Mouse (Mus musculus): ENCODE data around the gene Arf3. TPM values are rescaled to one million over a fixed set of nuclear protein-coding genes. Genes with fewer than 3 reads are reported as not detected.
"Not testable (repeated sequence)": the region's sequence is repeated elsewhere in the genome, so short reads cannot be mapped to it uniquely, and the experiment has no call there.

Gene Arf3
- polyA plus RNA-seq, 1 experiment from 2014 or later: 41.2 TPM

- peaks cover 100% of the 10 kb centered on the region for H3K27me3 ChIP-seq (ENCODE audit: low read depth, poor library complexity, severe bottlenecking)
- no peaks in the 10 kb centered on the region for H3K9me3 ChIP-seq (replicated peaks)
- WGBS: 3% methylated on average over 36 of the region's 36 CpGs
- peak overlapping the region; percentile 44 for H3K4me3 ChIP-seq
- H3K27ac ChIP-seq (replicated peaks): no peak overlapping the region
- DNase-seq (ENCODE audit: low spot score): peak; percentile 49
- H3K36me3 ChIP-seq: no peaks in the 10 kb centered on the region
- H3K4me1 ChIP-seq: peaks cover 50% of the 10 kb centered on the region
Observed at GRCm38 (mm10) chr15:98772511-98773211, 9.6 kb upstream of the Arf3 start.

GRCm38 (mm10) chr15:98771813-98772425, 8.9 kb upstream of the Arf3 start:
- peaks cover 43% of the 10 kb centered on the region for H3K4me1 ChIP-seq
- H3K27me3 ChIP-seq (ENCODE audit: low read depth, poor library complexity, severe bottlenecking): peaks cover 95% of the 10 kb centered on the region
- peak; percentile 13 for DNase-seq (ENCODE audit: low spot score)
- no peak overlapping the region for H3K27ac ChIP-seq (replicated peaks)
- no peaks in the 10 kb centered on the region for H3K36me3 ChIP-seq
- H3K4me3 ChIP-seq: peak overlapping the region; percentile 44
- no peaks in the 10 kb centered on the region for H3K9me3 ChIP-seq (replicated peaks)
- WGBS: 6% methylated on average over 12 of the region's 12 CpGs

GRCm38 (mm10) chr15:98768259-98768658, 5.2 kb upstream of the Arf3 start:
- 18% methylated on average over 5 of the region's 5 CpGs for WGBS
- H3K9me3 ChIP-seq (replicated peaks): no peaks in the 10 kb centered on the region
- H3K27me3 ChIP-seq (ENCODE audit: low read depth, poor library complexity, severe bottlenecking): peaks cover 89% of the 10 kb centered on the region
- no peak overlapping the region for H3K4me3 ChIP-seq
- H3K4me1 ChIP-seq: peaks cover 31% of the 10 kb centered on the region
- no peak for DNase-seq (ENCODE audit: low spot score)
- H3K27ac ChIP-seq (replicated peaks): 0 out of 2 replicates have a peak overlapping the region, but pooled peaks have one; percentile 38
- no peaks in the 10 kb centered on the region for H3K36me3 ChIP-seq

- Histone ChIP-seq H3K27ac (replicated peaks) (no peak overlapping the region), H3K4me1 (peaks cover 36% of the 10 kb centered on the region), H3K27me3 (ENCODE audit: low read depth, poor library complexity, severe bottlenecking) (peaks cover 65% of the 10 kb centered on the region), H3K9me3 (replicated peaks) (no peaks in the 10 kb centered on the region), H3K36me3 (peaks cover 6% of the 10 kb centered on the region), H3K4me3 (no peak overlapping the region; the same call in 1 of the 2 replicates)
- 74% methylated on average over 4 of the region's 4 CpGs for WGBS
- no peak for DNase-seq (ENCODE audit: low spot score)
Observed at GRCm38 (mm10) chr15:98765929-98766328, 2.9 kb upstream of the Arf3 start.

- Histone ChIP-seq H3K9me3 (replicated peaks) (no peaks in the 10 kb centered on the region), H3K36me3 (peaks cover 40% of the 10 kb centered on the region), H3K4me3 (peak overlapping the region; percentile 98), H3K4me1 (peaks cover 27% of the 10 kb centered on the region), H3K27ac (replicated peaks) (peak overlapping the region; percentile 95), H3K27me3 (ENCODE audit: low read depth, poor library complexity, severe bottlenecking) (peaks cover 33% of the 10 kb centered on the region)
- DNase-seq (ENCODE audit: low spot score): peak; percentile 80
- 2% methylated on average over 23 of the region's 24 CpGs for WGBS
Observed at GRCm38 (mm10) chr15:98762201-98762621, 803 bp downstream of the Arf3 start.

- peaks cover 67% of the 10 kb centered on the region for H3K36me3 ChIP-seq
- H3K27me3 ChIP-seq (ENCODE audit: low read depth, poor library complexity, severe bottlenecking): no peaks in the 10 kb centered on the region
- H3K4me1 ChIP-seq: peaks cover 11% of the 10 kb centered on the region
- no peak for DNase-seq (ENCODE audit: low spot score)
- H3K9me3 ChIP-seq (replicated peaks): no peaks in the 10 kb centered on the region
- H3K27ac ChIP-seq (replicated peaks): no peak overlapping the region
- WGBS: 97% methylated on average over 2 of the region's 2 CpGs
- H3K4me3 ChIP-seq: no peak overlapping the region
Observed at GRCm38 (mm10) chr15:98754125-98754524, 8.9 kb downstream of the Arf3 start.

GRCm38 (mm10) chr15:98753021-98753423, 10.0 kb downstream of the Arf3 start:
- H3K27ac ChIP-seq (replicated peaks): no peak overlapping the region
- H3K36me3 ChIP-seq: peaks cover 56% of the 10 kb centered on the region
- H3K27me3 ChIP-seq (ENCODE audit: low read depth, poor library complexity, severe bottlenecking): no peaks in the 10 kb centered on the region
- H3K4me3 ChIP-seq: no peak overlapping the region
- peaks cover 11% of the 10 kb centered on the region for H3K4me1 ChIP-seq
- H3K9me3 ChIP-seq (replicated peaks): no peaks in the 10 kb centered on the region
- 81% methylated on average over 8 of the region's 8 CpGs for WGBS
- no peak for DNase-seq (ENCODE audit: low spot score)

- 97% methylated on average over 2 of the region's 2 CpGs for WGBS
- H3K4me1 ChIP-seq: peaks cover 7% of the 10 kb centered on the region
- H3K9me3 ChIP-seq (replicated peaks): no peaks in the 10 kb centered on the region
- H3K27ac ChIP-seq (replicated peaks): no peak overlapping the region
- peaks cover 39% of the 10 kb centered on the region for H3K36me3 ChIP-seq
- H3K27me3 ChIP-seq (ENCODE audit: low read depth, poor library complexity, severe bottlenecking): no peaks in the 10 kb centered on the region
- H3K4me3 ChIP-seq: no peak overlapping the region
- no peak for DNase-seq (ENCODE audit: low spot score)
Observed at GRCm38 (mm10) chr15:98749093-98749492, 13.9 kb downstream of the Arf3 start.

- H3K27me3 ChIP-seq (ENCODE audit: low read depth, poor library complexity, severe bottlenecking): no peaks in the 10 kb centered on the region
- H3K27ac ChIP-seq (replicated peaks): no peak overlapping the region
- no peak for DNase-seq (ENCODE audit: low spot score)
- no peak overlapping the region for H3K4me3 ChIP-seq
- WGBS: 91% methylated on average over 6 of the region's 6 CpGs
- no peaks in the 10 kb centered on the region for H3K9me3 ChIP-seq (replicated peaks)
- peaks cover 48% of the 10 kb centered on the region for H3K36me3 ChIP-seq
- no peaks in the 10 kb centered on the region for H3K4me1 ChIP-seq
Observed at GRCm38 (mm10) chr15:98747296-98747695, 15.7 kb downstream of the Arf3 start.

GRCm38 (mm10) chr15:98746344-98746965, 16.6 kb downstream of the Arf3 start:
- no peak overlapping the region for H3K4me3 ChIP-seq
- DNase-seq (ENCODE audit: low spot score): no peak
- H3K27me3 ChIP-seq (ENCODE audit: low read depth, poor library complexity, severe bottlenecking): no peaks in the 10 kb centered on the region
- H3K27ac ChIP-seq (replicated peaks): no peak overlapping the region
- no peaks in the 10 kb centered on the region for H3K4me1 ChIP-seq
- H3K9me3 ChIP-seq (replicated peaks): no peaks in the 10 kb centered on the region
- 90% methylated on average over 10 of the region's 10 CpGs for WGBS
- peaks cover 54% of the 10 kb centered on the region for H3K36me3 ChIP-seq

GRCm38 (mm10) chr15:98743863-98744262, 19.2 kb downstream of the Arf3 start:
- not testable (repeated sequence) for H3K27me3 ChIP-seq (ENCODE audit: low read depth, poor library complexity, severe bottlenecking); H3K27ac ChIP-seq (replicated peaks); DNase-seq (ENCODE audit: low spot score); H3K9me3 ChIP-seq (replicated peaks); H3K4me3 ChIP-seq; H3K4me1 ChIP-seq
- H3K36me3 ChIP-seq: peaks cover 63% of the 10 kb centered on the region
- WGBS: 89% methylated on average over 3 of the region's 3 CpGs

GRCm38 (mm10) chr15:98742766-98743428, 20.1 kb downstream of the Arf3 start:
- Histone ChIP-seq H3K4me3 (no peak overlapping the region), H3K4me1 (peaks cover 3% of the 10 kb centered on the region; the same call in 1 of the 2 replicates), H3K27me3 (ENCODE audit: low read depth, poor library complexity, severe bottlenecking) (no peaks in the 10 kb centered on the region), H3K36me3 (peaks cover 73% of the 10 kb centered on the region), H3K27ac (replicated peaks) (no peak overlapping the region), H3K9me3 (replicated peaks) (no peaks in the 10 kb centered on the region)
- WGBS: 89% methylated on average over 8 of the region's 8 CpGs
- no peak for DNase-seq (ENCODE audit: low spot score)
